Mouse (Mus musculus) heart, embryonic 12.5 days (tissue): ENCODE results near the gene Pigc. TPM values are rescaled to one million over a fixed set of nuclear protein-coding genes. Genes with fewer than 3 reads are reported as not detected.
A peak's percentile ranks its signal among the peaks of the same experiment; 100 is the strongest.

Experiments used
- ATAC-seq: fragments of 200-750 bp; cut with Nextera tagmentation; 2 replicates; pipeline ENCODE4 v1.8.0; 2017; ENCODE audit warnings: moderate TSS enrichment, moderate library complexity; ENCODE audit not compliant: insufficient number of reproducible peaks, low FRiP score
- H3K27ac ChIP-seq: fragments of 300-500 bp; sonication (generic); 2 replicates; pipeline ENCODE4 v1.5.1; 2016; ENCODE audit warnings: mild to moderate bottlenecking, moderate library complexity; ENCODE audit not compliant: poor library complexity, severe bottlenecking
- H3K27me3 ChIP-seq: fragments of 300-500 bp; sonication (generic); replicated peaks from 2 replicates; pipeline ENCODE4 v1.6.1; 2016; ENCODE audit warnings: mild to moderate bottlenecking, moderate library complexity
- H3K36me3 ChIP-seq: fragments of 300-500 bp; sonication (generic); 2 replicates; pipeline ENCODE4 v1.6.1; 2016; ENCODE audit warnings: mild to moderate bottlenecking, moderate library complexity
- H3K4me1 ChIP-seq: fragments of 300-500 bp; sonication (generic); replicated peaks from 2 replicates; pipeline ENCODE4 v1.6.1; 2016; ENCODE audit warnings: mild to moderate bottlenecking
- H3K4me2 ChIP-seq: fragments of 300-500 bp; sonication (generic); 2 replicates; pipeline ENCODE4 v1.6.1; 2016; ENCODE audit warnings: mild to moderate bottlenecking, moderate library complexity
- H3K4me3 ChIP-seq: fragments of 300-500 bp; sonication (generic); 2 replicates; pipeline ENCODE4 v1.5.1; 2016; ENCODE audit warnings: mild to moderate bottlenecking
- H3K9ac ChIP-seq: fragments of 300-500 bp; sonication (generic); 2 replicates; pipeline ENCODE4 v1.6.1; 2016; ENCODE audit warnings: mild to moderate bottlenecking, moderate library complexity
- H3K9me3 ChIP-seq: fragments of 300-500 bp; sonication (generic); replicated peaks from 2 replicates; pipeline ENCODE4 v1.6.1; 2016; ENCODE audit warnings: mild to moderate bottlenecking, moderate library complexity
- WGBS: fragments of 180-500 bp; shearing (Covaris S2); methylation state at CpG from one replicate; pipeline ENCODE4 v1.1.7; 2016; 5-methylcytosine and 5-hydroxymethylcytosine counted together
- polyA plus RNA-seq: library from polyadenylated mRNA; unstranded; fragments of >200 nt; fragmentation: Nextera tagmentation; extraction: Ambion mirVana; gene quantifications from 2 replicates; pipeline ENCODE4 v1.2.1, GENCODE M21; 2016

Pigc gene
- 22.5 and 23.4 TPM in 2 replicates for polyA plus RNA-seq

- Histone ChIP-seq H3K27ac (peak within 1 kb of the TSS; percentile 83), H3K9me3 (no peaks in the 10 kb centered on the region)
Observed at GRCm38 (mm10) chr1:161968589-161969407, at the start of gene Pigc. TSS of gene Pigc (plus strand) at chr1:161969186.

GRCm38 (mm10) chr1:161919594-161919993 lies 49.4 kb upstream of the Pigc start:
- no peaks in the 10 kb centered on the region for H3K27me3 ChIP-seq
- H3K4me2 ChIP-seq: no peak overlapping the region
- no peaks in the 10 kb centered on the region for H3K9me3 ChIP-seq
- H3K27ac ChIP-seq: no peak overlapping the region
- H3K36me3 ChIP-seq: no peaks in the 10 kb centered on the region
- no peak for ATAC-seq
- no peak overlapping the region for H3K4me3 ChIP-seq
- WGBS: 96% methylated on average over 2 of the region's 2 CpGs
- no peak overlapping the region for H3K9ac ChIP-seq
- peaks cover 12% of the 10 kb centered on the region for H3K4me1 ChIP-seq

More at GRCm38 (mm10) chr1:161968589-161969407, at the start of gene Pigc:
- peaks cover 13% of the 10 kb centered on the region for H3K4me1 ChIP-seq
- peak within 1 kb of the TSS; percentile 69 for H3K4me2 ChIP-seq
- peak within 1 kb of the TSS; percentile 89 for H3K4me3 ChIP-seq
- 3% methylated on average over 38 of the region's 38 CpGs for WGBS
- peaks cover 7% of the 10 kb centered on the region; the same call in 1 of the 2 replicates for H3K27me3 ChIP-seq
- ATAC-seq: peak; percentile 96
- H3K9ac ChIP-seq: peak within 1 kb of the TSS; percentile 78
- H3K36me3 ChIP-seq: peaks cover 11% of the 10 kb centered on the region

- ATAC-seq: no peak
- WGBS: 85% methylated on average over 9 of the region's 9 CpGs
- no peaks in the 10 kb centered on the region for H3K36me3 ChIP-seq
- no peak overlapping the region for H3K9ac ChIP-seq
- no peak overlapping the region for H3K4me3 ChIP-seq
- H3K27ac ChIP-seq: no peak overlapping the region
- peaks cover 12% of the 10 kb centered on the region for H3K4me1 ChIP-seq
- H3K9me3 ChIP-seq: no peaks in the 10 kb centered on the region
- no peaks in the 10 kb centered on the region for H3K27me3 ChIP-seq
- no peak overlapping the region for H3K4me2 ChIP-seq
Observed at GRCm38 (mm10) chr1:161920475-161921454, 48.2 kb upstream of the Pigc start.

GRCm38 (mm10) chr1:161921928-161922327 lies 47.1 kb upstream of the Pigc start:
- no peak for ATAC-seq
- Histone ChIP-seq H3K36me3 (no peaks in the 10 kb centered on the region), H3K4me3 (no peak overlapping the region), H3K4me2 (no peak overlapping the region), H3K4me1 (peaks cover 7% of the 10 kb centered on the region; the same call in 1 of the 2 replicates), H3K27me3 (no peaks in the 10 kb centered on the region), H3K27ac (no peak overlapping the region), H3K9ac (no peak overlapping the region), H3K9me3 (no peaks in the 10 kb centered on the region)
- WGBS: 83% methylated on average over 6 of the region's 6 CpGs

GRCm38 (mm10) chr1:161924321-161924720 lies 44.7 kb upstream of the Pigc start:
- Histone ChIP-seq H3K27me3 (no peaks in the 10 kb centered on the region), H3K36me3 (no peaks in the 10 kb centered on the region), H3K9me3 (no peaks in the 10 kb centered on the region), H3K27ac (no peak overlapping the region), H3K4me3 (no peak overlapping the region), H3K9ac (no peak overlapping the region), H3K4me2 (no peak overlapping the region), H3K4me1 (no peaks in the 10 kb centered on the region)
- ATAC-seq: no peak
- WGBS: 87% methylated on average over 3 of the region's 3 CpGs

- no peak for ATAC-seq
- H3K4me2 ChIP-seq: no peak overlapping the region
- WGBS: 76% methylated on average over 13 of the region's 13 CpGs
Observed at GRCm38 (mm10) chr1:161925281-161925805, 43.6 kb upstream of the Pigc start.

GRCm38 (mm10) chr1:161927976-161928375 lies 41.0 kb upstream of the Pigc start:
- H3K4me1 ChIP-seq: no peaks in the 10 kb centered on the region
- H3K27me3 ChIP-seq: no peaks in the 10 kb centered on the region
- H3K9ac ChIP-seq: no peak overlapping the region
- no peaks in the 10 kb centered on the region for H3K36me3 ChIP-seq
- ATAC-seq: no peak
- H3K4me3 ChIP-seq: no peak overlapping the region
- H3K27ac ChIP-seq: no peak overlapping the region
- no peaks in the 10 kb centered on the region for H3K9me3 ChIP-seq
- whole genome bisulfite sequencing: 90% methylated on average over 2 of the region's 2 CpGs
- no peak overlapping the region for H3K4me2 ChIP-seq

More at GRCm38 (mm10) chr1:161925281-161925805, 43.6 kb upstream of the Pigc start:
- H3K27ac ChIP-seq: no peak overlapping the region
- H3K27me3 ChIP-seq: no peaks in the 10 kb centered on the region
- no peaks in the 10 kb centered on the region for H3K36me3 ChIP-seq
- H3K9me3 ChIP-seq: no peaks in the 10 kb centered on the region
- H3K4me3 ChIP-seq: no peak overlapping the region
- no peaks in the 10 kb centered on the region for H3K4me1 ChIP-seq
- H3K9ac ChIP-seq: no peak overlapping the region

GRCm38 (mm10) chr1:161931313-161931712 lies 37.7 kb upstream of the Pigc start:
- H3K9ac ChIP-seq: no peak overlapping the region
- WGBS: 65% methylated on average over 4 of the region's 4 CpGs
- ATAC-seq: no peak

GRCm38 (mm10) chr1:161931817-161932216 lies 37.2 kb upstream of the Pigc start:
- no peak for ATAC-seq
- 89% methylated on average over 10 of the region's 10 CpGs for WGBS
- Histone ChIP-seq H3K4me3 (no peak overlapping the region), H3K9me3 (no peaks in the 10 kb centered on the region), H3K27me3 (no peaks in the 10 kb centered on the region), H3K9ac (no peak overlapping the region), H3K4me1 (no peaks in the 10 kb centered on the region), H3K27ac (no peak overlapping the region), H3K4me2 (no peak overlapping the region), H3K36me3 (no peaks in the 10 kb centered on the region)

More at GRCm38 (mm10) chr1:161931313-161931712, 37.7 kb upstream of the Pigc start:
- H3K4me1 ChIP-seq: no peaks in the 10 kb centered on the region
- no peaks in the 10 kb centered on the region for H3K27me3 ChIP-seq
- no peaks in the 10 kb centered on the region for H3K9me3 ChIP-seq
- H3K4me2 ChIP-seq: no peak overlapping the region
- H3K36me3 ChIP-seq: no peaks in the 10 kb centered on the region
- no peak overlapping the region for H3K27ac ChIP-seq
- no peak overlapping the region for H3K4me3 ChIP-seq

- Histone ChIP-seq H3K9me3 (no peaks in the 10 kb centered on the region), H3K4me1 (no peaks in the 10 kb centered on the region), H3K27me3 (no peaks in the 10 kb centered on the region), H3K4me2 (no peak overlapping the region), H3K27ac (no peak overlapping the region), H3K9ac (no peak overlapping the region), H3K36me3 (no peaks in the 10 kb centered on the region), H3K4me3 (no peak overlapping the region)
- 88% methylated on average over 4 of the region's 4 CpGs for WGBS
- ATAC-seq: no peak
Observed at GRCm38 (mm10) chr1:161932286-161932685, 36.7 kb upstream of the Pigc start.

GRCm38 (mm10) chr1:161942082-161942481 lies 26.9 kb upstream of the Pigc start:
- Histone ChIP-seq H3K4me3 (no peak overlapping the region), H3K9ac (no peak overlapping the region), H3K9me3 (no peaks in the 10 kb centered on the region), H3K27me3 (no peaks in the 10 kb centered on the region), H3K4me1 (no peaks in the 10 kb centered on the region), H3K27ac (no peak overlapping the region), H3K36me3 (no peaks in the 10 kb centered on the region), H3K4me2 (no peak overlapping the region)
- WGBS: 73% methylated on average over 2 of the region's 2 CpGs
- ATAC-seq: no peak
